Mouse (Mus musculus): ENCODE results near the gene Rffl. TPM values are rescaled to one million over a fixed set of nuclear protein-coding genes. Genes with fewer than 3 reads are reported as not detected.
"Not testable (repeated sequence)": the region's sequence is repeated elsewhere in the genome, so short reads cannot be mapped to it uniquely, and the experiment has no call there.

The Rffl gene
- total RNA-seq, 1 experiment from 2014 or later: 14.4 TPM

DNA sequence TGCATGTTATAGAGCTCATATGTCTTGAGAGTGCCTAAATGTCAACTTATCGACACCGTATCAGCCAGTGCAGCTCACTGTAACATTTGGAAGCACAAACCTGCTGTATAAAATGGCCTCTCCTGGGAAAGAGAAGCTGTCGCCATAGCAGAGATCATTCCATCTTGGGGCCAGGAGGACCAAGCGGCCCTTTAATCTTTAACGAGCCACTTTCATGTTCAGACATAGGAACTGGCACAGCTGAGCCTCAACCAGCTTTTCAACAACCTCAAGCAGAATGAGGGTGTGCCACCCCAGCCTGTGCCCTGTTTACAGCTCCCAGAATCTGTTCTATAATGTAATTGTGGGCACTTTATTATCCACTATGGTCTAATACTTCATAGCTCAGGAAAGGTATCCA lies 20.8 kb downstream of the Rffl start:
- ATAC-seq (replicated peaks; ENCODE audit: low read depth, poor library complexity, severe bottlenecking): no peak

GRCm38 (mm10) chr11:82847571-82848000 lies 23.4 kb downstream of the Rffl start:
- ATAC-seq (replicated peaks; ENCODE audit: low read depth, poor library complexity, severe bottlenecking): peak; percentile 54

DNA sequence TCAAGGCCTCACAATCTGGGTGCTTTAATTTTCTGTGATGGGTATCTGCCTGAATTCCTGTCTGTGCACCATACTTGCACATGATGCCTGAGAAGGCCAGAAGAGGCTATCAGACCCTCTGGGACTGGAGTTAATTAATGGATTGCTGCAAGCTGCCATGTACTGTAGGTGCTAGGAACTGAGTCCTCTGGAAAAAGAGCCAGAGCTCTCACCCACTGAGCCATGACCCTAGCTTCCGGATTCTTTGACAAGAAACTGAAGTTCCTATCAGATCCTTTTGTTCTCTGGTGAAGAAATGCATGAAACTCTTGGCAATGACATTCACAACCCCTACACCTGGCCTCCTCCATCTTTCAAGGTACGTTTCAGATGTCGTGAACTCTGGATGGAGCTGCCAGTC lies 24.1 kb downstream of the Rffl start:
- ATAC-seq (replicated peaks; ENCODE audit: low read depth, poor library complexity, severe bottlenecking): no peak

- peak; percentile 71 for ATAC-seq (replicated peaks; ENCODE audit: low read depth, poor library complexity, severe bottlenecking)
Measured at GRCm38 (mm10) chr11:82846079-82846436, 25.0 kb downstream of the Rffl start.

- ATAC-seq (replicated peaks; ENCODE audit: low read depth, poor library complexity, severe bottlenecking): peak; percentile 75
Measured at GRCm38 (mm10) chr11:82845415-82846078, 25.5 kb downstream of the Rffl start.

DNA sequence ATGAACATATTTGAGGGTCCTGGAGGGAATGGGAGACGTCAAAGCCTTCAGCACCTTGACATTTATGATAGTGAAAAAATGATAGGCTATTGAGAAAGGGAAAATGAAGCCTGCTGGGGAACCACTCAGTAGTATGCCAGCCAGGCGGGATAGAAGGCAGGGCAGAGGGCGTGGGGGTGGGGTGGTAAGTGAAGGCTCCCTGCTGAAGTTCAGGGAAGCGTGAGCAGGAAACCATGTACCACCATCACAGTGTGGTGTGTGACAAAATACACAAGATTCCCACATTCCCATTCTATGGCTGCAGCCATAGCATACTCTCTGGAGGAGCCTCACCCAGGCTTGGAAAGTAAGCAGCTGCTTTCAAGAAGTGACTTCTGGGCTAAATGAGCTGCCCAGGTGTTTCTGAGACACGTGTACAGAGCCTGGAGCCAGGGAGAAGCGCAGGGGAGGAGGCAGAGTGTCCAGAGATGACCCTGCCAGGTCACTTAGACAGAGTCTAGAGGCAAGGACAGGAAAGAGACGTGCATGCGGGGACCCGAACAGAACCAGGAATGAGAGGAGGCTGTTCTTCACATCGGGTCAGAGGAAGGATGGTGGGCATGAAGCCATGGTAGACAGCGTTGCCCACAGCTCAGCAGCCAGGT lies 26.1 kb downstream of the Rffl start:
- peak; percentile 4; the same call in 1 of the 2 replicates for ATAC-seq (replicated peaks; ENCODE audit: low read depth, poor library complexity, severe bottlenecking)

GRCm38 (mm10) chr11:82838511-82838910 lies 32.5 kb downstream of the Rffl start:
- no peak for ATAC-seq (replicated peaks; ENCODE audit: low read depth, poor library complexity, severe bottlenecking)

DNA sequence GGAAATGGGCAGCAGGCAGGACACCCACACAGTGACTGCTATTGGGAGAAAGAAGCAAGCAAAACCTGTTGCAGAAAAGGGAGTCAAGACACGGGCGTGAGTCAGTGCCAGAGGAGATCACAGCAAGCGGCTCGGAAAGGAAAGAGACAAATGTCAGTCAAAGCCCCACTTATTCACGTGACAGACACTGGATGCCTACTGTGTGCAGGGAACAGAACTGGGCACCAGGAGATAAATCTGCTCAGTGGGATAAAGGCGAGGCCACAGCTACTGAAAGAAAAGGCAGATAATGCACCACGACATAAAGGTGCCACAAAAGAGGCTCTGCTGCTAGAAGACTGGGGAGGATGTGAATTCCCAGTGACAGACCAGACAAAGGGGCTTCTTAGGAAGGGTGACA lies 33.2 kb downstream of the Rffl start:
- no peak for ATAC-seq (replicated peaks; ENCODE audit: low read depth, poor library complexity, severe bottlenecking)

DNA sequence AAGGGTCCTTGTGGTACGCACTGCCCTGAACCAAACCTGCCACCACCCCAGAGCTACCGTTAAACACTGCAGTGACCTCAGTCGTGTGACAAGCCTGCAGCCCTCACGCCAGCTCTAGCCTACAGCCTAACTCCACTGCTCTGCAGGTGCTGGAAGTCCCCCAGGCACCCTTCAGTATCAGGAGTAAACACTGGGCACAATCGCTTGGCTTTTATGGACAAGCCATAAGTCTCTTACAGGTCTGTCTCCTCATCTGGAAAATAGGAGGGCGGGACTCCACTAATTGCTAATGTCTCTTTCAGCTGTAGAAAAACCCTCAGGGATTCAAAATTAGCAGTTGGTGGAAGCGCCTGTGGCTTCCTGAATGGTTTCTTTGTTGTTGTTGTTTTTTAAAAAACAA lies 33.8 kb downstream of the Rffl start:
- ATAC-seq (replicated peaks; ENCODE audit: low read depth, poor library complexity, severe bottlenecking): no peak

DNA sequence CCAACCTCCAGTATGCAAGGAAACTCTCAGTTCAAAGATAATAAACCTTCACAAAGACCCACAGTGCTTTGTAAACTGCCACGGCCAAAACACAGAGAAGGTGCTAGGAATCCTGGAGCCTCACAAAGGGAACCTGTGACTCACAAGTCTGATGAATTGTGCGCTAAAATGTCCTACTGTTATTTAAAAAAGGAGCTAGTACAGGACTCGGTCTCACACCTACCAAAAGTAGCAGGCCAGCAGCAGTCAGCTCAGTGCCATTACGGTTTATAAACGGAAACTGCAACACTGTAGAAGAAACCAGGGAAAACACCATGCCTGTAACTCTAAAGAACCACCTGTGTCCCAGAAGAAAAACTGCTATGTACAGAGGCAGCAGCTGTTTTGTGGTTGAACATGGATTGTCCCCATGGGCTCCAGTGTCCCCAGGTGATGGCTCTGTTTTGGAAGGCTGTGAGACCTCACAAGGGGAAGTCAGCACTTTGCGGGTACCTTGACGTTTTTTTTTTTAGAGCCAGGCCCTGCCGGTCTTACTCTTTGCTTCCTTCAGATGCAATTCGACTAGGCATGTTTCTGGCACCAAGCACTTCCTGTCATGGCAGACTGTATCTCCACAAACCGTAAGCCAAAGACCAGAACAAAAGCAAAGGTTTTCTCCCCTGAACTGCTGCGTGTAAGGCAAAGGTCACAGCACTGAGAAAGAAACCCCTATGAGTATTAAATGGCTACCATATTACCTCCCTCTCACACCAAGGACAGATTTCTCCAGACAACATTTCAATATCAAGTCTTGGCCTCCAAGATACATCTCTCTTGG lies 35.2 kb downstream of the Rffl start:
- no peak for ATAC-seq (replicated peaks; ENCODE audit: low read depth, poor library complexity, severe bottlenecking)

DNA sequence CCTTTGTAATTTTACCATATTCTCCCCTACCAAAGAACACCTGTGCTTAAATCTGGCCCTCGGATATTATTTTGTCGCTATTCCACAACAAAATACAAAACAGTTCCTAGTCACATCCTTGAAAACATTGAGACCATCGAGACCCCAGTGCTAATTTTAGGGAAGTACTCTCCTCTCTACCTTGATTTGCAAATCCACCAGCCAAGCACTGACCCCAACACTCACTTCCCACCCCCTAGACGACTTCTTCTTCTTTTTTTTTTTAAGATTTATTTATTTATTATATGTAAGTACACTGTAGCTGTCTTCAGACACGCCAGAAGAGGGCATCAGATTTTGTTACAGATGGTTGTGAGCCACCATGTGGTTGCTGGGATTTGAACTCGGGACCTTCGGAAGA lies 36.7 kb downstream of the Rffl start:
- ATAC-seq (replicated peaks; ENCODE audit: low read depth, poor library complexity, severe bottlenecking): not testable (repeated sequence)

GRCm38 (mm10) chr11:82833929-82834328 lies 37.1 kb downstream of the Rffl start:
- peak; percentile 83 for ATAC-seq (replicated peaks; ENCODE audit: low read depth, poor library complexity, severe bottlenecking)

DNA sequence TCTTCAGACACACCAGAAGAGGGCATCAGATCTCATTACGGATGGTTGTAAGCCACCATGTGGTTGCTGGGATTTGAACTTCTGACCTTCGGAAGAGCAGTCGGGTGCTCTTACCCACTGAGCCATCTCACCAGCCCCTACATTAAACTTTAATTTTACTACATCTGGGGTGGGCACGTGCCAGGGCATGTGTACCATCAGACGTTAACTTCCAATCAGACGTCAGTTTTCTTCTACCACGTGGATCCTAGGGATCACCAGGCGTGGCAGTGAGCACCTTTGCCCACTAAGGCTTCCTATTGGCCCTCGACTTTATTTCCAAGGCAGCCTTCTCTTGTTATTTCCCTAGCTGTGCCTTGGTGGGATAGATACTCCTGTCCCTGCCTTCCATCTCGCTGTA lies 38.6 kb downstream of the Rffl start:
- ATAC-seq (replicated peaks; ENCODE audit: low read depth, poor library complexity, severe bottlenecking): not testable (repeated sequence)

DNA sequence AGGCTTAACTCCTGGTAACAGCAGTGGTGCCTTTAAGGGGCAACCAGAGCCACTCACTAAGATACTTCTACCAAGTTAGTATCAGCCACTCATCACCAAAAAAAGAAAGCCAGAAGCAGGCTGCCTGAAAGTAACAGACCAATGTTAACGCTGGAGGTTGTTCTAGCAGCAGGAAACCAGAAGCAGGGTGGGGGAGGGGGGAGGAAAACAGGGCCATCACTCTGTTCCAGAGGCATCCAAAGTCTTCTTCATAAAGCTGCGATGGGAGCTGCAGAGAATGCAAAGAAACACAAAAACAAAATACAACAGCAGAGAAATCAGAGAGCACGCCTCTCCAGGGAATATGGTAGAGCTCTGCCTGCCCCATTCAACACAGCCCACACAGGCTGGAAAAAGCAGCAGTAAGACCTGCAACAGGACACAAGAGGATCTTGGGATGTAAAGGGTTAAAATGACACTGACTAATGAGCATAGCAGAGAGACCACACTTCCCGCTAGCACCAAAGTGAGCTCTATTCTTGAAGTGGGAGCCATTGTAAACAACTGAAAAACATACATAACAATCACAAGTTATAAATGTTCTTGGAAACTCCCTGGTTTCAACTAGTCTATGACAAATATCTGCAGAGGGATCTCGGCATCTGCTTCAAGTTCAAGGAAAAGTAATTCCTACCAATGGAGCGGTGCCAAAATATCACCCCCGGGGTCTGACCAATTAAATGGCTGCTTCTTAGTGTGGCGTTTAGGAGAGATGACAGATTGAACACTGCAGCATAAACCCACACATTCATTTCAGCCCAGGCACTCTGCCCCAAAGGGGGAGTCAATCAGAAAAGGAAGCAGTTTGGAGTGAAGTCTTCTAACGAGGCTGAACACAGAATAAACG lies 39.8 kb downstream of the Rffl start:
- no peak for ATAC-seq (replicated peaks; ENCODE audit: low read depth, poor library complexity, severe bottlenecking)

- no peak for ATAC-seq (replicated peaks; ENCODE audit: low read depth, poor library complexity, severe bottlenecking)
Measured at GRCm38 (mm10) chr11:82826818-82827217, 44.2 kb downstream of the Rffl start.

DNA sequence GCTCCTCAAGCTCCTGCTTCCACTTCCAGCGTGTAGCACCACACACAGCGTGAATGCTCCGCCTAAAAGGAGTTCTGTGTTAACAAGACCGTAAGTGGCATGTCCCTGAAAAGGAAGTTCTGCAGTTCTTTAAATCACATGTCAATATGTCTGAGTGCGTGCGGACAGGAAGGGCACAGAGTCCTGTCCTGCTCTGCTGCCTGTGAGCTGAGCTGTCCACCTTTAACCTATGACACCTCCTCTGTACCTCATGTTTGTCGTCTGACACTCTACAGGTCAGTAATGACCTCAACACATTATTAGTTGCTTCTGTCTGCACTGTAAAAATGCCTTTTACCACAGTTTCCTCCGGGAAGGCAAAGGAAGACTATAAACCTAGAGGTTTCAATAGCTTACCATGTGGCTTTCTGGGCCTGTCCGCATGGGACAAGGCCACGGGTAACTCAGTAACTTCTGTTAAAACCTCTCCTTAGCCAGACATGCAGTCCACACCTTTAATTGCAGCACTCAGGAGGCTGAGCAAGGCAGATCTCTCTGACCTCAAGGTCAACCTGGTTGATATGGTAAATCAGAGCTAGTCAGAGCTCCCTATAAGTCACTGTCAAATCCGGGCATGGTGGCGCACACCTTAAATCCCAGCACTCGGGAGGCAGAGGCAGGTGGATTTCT lies 50.1 kb downstream of the Rffl start:
- no peak for ATAC-seq (replicated peaks; ENCODE audit: low read depth, poor library complexity, severe bottlenecking)

DNA sequence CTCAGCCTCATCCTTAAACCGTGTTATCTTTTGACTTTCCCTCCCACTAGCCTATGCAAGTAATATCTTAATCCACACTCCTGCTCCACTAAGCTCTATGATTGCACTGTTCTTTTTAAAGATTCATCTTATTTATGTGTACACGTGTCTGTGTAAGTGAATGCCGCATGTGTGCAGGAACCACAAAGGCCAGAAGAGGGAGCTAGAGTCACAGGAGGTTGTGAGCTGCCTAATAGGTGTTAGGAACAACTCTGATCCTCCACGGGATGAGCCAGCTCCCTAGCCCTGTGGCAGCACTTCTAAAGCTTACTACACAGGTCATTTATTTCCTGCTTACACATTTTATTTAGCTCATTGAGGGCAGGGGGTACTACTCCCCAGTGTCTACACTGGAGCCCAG lies 51.7 kb downstream of the Rffl start:
- ATAC-seq (replicated peaks; ENCODE audit: low read depth, poor library complexity, severe bottlenecking): peak; percentile 78

GRCm38 (mm10) chr11:82808485-82808884 lies 62.5 kb downstream of the Rffl start:
- no peak for ATAC-seq (replicated peaks; ENCODE audit: low read depth, poor library complexity, severe bottlenecking)

DNA sequence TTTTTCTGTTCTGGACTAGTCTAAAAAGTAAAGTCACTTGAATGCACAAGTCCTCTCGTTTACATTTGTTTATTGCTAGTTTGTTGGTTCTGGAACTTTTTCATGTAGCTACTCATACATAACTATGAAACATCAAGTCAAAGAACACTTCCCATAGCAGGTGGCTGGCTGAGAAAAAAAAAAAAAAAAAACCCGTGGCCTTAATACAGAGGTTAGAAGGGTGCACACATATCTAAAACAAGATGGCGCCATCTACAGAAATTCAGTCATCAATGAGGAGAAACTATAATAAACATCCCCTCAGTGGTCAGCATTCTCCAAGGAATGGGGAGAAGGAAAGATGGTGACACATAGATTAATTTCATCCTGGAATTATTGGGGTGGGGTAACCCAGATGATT lies 63.6 kb downstream of the Rffl start:
- ATAC-seq (replicated peaks; ENCODE audit: low read depth, poor library complexity, severe bottlenecking): no peak

- no peak for ATAC-seq (replicated peaks; ENCODE audit: low read depth, poor library complexity, severe bottlenecking)
Measured at GRCm38 (mm10) chr11:82806656-82807055, 64.4 kb downstream of the Rffl start.
